Mouse (Mus musculus) adrenal gland, postnatal 25 days (tissue): Measurements from ENCODE around the gene Gm49322. TPM values are rescaled to one million over a fixed set of nuclear protein-coding genes. Genes with fewer than 3 reads are reported as not detected.

Experiments used
- DNase-seq: peaks from one replicate; pipeline ENCODE4 v3.0.0; 2021; ENCODE audit warnings: mixed read lengths
- microRNA-seq, 2 experiments: library from miRNA; unstranded; fragments of <30 nt; microRNA quantifications; one replicate each; pipeline ENCODE4 v1.2.0; 2021
- total RNA-seq: library from RNA; stranded (reverse); gene quantifications from 2 replicates; pipeline ENCODE4 v1.2.3, GENCODE M21; 2021

Gm49322 gene
- total RNA-seq, 1 experiment from 2014 or later = 3.0 TPM

DNA sequence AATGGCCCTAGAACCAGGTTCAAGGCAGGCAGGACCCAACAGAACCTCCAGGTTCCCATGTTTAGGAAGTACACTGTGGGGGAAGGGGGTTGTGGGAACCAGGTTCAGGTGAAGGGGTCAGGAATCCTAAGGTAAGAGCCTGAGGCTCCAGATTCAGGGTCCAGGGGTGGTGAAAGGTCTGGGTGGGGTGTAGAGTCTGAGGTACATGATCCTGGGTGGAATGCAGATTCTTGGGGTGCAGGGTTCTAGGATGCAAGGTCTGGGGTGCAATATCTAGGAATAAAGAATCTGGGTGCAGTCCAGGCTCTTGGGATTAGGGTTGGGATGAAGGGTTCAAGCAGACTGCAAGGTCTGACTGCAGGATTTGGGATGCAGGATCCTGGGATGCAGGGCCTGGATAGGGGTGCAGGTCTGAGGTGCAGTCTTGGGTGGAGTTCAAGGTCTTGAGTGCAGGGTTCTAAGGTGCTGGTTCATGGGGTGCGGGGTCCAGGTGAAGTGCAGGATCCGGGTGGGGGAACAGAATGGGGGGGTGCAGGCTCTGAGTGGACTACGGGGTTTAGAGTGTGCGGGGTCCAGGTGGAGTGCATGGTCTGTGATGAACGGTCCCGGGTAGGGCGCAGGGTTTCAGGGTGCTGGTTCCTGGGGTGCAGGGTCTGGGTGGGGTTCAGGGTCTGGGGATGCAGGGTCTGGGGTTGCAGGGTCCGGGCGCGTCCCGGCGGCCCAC is 49.7 kb downstream of the Gm49322 start:
- DNase-seq = no peak

DNA sequence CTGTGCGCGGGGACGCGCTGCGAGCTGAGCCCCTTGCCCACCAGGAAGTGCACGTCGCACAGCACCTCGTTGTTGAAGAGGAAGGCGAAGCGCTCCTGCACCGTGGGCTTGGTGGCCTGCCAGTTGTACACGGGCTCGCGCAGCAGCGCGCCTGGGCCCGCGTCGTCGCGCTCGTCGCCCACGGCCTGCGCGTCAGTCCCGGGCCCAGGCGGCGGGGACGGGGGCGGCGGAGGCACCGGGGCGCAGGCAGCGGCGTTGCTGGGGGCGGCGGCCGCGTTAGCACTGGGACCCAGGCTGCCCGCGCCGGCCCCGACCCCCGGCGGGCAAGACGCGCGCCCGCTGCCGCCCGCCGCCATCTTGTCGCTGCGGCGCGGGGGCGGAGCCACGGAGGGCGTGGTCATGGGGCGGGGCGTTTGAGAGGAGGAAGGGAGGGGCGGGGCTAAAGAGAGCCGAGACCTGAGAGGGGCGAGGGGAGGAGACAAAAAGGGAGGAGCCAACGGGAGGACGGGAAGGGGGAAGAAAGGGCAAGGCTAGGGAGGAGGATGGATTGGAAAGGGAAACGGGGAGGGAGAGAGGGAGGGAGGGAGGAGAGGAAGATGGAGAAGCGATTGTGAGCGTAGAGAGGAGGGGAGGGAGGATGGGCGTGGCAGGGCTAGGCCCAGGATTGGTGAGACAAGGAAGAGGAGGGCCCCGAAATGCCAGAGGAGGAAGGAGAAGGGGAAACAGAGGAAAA is 50.5 kb downstream of the Gm49322 start:
- DNase-seq = peak; percentile 98

DNA sequence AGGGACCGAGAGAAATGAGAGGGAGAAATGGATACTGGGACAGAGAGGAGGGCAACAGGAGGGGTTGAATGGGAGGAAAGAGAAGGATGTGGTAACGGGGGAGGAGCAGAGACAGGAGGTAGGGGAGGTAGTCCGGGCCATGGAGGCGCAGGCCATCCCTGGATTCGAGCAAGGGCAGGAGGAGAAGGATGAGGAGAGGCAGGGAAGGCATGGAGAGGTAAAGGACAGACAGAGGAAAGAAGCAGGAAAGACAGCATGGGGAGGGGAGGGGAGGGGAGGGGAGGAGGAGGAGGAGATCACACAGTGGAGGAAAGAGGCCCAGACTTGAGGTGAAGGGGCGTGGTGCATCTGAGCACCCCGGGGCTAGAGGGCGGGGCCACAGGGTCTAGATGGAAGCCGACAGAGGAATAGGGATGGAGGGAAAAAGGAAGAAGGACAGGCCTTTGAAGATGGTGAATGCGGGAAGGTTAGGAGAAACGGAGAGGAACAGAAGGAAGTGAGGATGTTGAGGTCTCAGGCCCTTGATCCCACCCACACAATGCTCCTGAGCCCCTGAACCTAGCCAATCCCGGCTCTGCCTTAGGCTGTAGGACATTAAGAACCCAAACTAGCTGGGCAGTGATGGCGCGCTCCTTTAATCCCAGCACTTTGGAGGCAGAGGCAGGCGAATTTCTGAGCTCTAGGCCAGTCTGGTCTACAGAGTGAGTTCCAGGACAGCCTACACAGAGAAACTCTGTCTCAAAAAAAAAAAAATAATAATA is 51.2 kb downstream of the Gm49322 start, which contains the start of gene Btbd2:
TSS of gene Btbd2 (minus strand) at position 209 of the 761 bp plus-strand sequence.
- DNase-seq = no peak

DNA sequence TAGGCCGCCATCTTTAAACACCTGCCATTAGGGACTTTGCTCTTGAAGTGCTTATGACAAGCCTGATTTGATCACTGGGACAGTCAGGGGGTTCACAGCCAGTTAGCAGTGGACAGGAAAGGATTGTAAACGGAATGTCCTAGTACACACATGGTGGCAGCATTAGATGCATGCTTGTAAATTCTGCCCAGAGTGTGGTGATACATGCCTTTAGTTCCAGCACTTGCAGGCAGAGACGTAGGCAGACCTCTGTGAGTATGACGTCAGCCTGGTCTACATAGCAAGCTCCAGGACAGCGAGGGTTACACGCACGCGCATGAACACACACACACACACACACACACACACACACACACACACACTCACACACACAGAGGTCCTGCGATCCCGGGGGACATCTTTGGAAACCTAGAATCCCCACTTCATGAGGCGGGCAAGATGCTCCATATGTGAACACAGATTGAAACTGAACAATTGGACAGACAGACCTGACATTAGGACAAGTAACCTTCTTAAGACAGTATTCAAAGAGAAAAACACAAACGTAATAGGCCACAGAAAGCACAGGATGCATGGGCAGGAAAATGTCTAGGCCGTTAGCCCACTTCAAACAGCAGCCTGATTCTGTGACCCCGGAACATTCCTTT is 52.5 kb downstream of the Gm49322 start:
- no peak for DNase-seq

DNA sequence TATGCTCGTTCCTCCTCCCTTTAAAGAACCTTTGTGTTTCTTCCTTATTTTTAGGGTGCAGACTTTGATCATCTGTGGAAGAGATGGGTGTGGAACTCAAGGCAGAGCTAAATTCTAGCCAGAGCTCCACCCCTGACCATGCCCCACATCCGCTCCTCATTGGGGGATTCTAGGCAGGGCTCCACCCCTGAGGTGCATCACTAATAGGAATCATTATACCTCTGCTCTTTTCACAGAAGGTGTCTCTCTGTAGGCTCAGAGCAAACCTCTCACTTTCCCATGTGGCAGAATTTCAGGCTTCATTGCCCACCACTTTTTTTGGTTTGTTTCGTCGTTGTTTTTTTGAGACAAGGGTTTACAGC is 53.0 kb downstream of the Gm49322 start:
- DNase-seq = no peak

DNA sequence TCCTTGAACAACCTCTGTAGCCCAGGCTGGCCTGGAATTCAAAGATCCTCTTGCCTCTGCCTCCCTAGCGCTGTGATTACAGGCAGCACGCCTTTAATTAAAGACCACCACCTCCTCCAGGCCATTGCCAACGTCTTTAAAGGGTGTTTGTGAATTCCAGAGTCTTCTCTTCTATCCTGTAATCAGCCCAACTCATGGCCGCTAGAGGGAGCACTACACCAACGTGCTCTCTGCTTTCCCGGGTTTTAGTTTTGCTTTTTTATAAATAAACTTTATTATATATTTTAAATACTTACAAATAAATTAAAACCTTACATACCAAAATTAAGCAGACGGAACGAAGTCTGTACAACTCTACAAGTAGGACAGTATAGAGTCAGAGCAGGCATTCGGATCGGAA is 53.4 kb downstream of the Gm49322 start:
- peak; percentile 73 for DNase-seq

DNA sequence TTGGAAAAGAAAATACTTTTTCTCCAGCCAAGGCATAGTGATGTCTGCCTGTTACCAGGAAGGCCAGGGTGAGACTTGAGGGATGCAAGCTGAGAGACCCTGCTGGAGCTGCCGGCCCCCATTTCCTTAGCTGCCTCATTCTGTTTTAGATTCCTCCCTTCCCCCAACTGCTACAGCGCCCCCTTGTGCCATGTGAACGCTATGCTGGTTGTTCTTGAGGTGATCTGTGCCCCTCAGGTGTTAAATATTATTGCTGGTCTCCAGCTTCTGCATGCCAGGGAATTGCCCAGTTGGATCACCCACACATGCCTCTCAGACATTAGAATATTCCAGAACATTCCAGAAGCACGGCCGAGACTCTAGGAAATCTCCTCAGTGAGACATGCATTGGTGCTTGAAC is 55.3 kb downstream of the Gm49322 start:
- DNase-seq = peak; percentile 50

DNA sequence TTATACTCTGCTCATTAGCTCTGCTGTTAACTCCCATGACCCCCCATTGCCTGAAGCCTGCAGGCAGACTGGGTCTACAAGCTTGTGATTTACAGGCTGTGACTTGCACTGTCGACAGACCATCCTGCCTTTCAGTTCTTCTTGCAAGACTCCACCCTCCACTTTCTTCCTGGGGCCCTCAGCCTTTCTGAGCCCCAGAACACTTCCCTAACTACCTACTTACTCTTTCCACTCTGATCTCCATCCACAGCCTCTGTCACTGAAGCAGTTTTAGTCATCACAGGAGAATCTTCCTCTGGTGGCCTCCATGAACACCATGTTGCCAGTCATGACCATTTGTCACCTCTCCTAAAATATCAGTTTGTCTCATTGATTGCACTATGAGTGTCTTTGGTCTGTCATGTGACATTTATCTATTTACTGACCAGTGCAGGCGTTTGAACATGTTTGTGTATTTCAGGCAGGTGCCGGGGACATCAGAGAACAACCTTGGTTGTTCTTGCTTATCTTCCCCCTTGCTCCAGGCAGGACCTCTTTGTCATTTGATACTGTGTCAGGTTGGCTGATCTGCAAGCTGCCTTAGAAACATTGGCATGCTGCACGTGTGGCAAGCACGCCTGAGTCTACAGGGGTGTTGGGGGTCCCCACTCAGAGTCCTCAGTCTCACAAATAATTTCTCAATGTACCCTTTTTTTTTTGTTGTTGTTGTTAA is 57.8 kb downstream of the Gm49322 start:
- DNase-seq = no peak

DNA sequence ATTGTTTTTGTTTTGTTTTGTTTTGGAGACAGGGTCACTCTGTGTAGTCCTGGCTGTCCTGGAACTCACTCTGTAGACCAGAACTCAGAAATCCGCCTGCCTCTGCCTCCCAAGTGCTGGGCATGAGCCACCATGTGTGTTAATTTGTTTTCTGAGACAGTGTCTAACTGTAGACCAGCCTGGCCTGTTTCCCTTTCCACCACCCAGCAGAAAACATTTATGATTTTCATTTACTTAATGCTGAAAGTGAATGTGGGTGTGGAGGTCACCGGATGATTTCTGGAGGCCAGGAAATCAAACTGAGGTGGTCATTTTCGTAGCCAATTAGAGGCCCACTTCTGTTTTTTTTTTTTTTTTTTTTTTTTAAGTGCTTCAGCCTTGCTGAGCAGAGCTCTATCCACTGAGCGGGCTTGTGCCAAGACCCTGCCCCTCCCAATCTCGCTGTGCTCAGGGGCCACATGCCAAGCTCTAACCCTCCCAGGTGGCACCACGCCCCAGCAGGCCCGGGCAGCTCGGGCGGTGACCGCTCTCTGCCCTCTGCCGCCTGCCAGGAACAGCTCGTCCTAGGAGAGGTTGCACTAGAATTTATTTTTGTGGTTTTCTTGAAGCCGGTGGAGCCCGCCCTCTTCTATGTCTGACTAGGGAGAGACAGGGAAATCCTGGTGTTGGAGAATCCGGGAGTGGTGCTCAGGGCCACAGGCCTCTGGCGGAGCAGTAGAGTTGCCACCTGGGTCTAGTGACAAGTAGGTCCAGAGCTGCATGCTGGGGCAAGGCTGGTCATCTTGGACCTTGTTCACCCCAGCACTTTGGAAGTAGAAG is 58.6 kb downstream of the Gm49322 start:
- DNase-seq = peak; percentile 84

DNA sequence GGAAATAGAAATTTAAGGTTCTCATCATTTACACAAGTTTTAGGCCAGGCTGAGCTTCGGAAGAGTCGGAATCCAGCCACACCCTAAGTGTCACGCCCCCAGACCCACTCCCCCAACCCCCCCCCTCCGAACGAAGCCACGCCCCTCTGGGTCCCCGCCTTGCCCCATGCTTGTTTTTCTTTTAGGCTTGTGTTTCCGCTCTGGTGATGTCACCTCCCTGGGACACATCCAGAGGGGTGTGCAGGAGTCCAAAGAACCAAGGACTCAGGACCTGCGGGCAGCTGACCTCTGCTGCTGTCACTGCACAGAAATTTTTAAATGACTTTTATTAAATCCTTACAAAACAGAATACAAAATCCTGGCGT is 59.2 kb downstream of the Gm49322 start:
- peak; percentile 79 for DNase-seq

Small RNA genes lying within 50 kb of the gene (microRNA-seq; reads per million reads assigned to microRNA genes)
- gene Mir6912 = 0.71 to 1.0 reads per million in 2 experiments

Other genes starting within 250 kb of the Gm49322 start
- gene Plk5, start 249.6 kb upstream of the Gm49322 start, total RNA-seq = 0.15 TPM in 1 of 2 replicates, not detected in the other
- gene Mex3d, start 218.4 kb upstream of the Gm49322 start, total RNA-seq = 18.3 and 21.7 TPM in 2 replicates
- gene Mbd3, start 206.5 kb upstream of the Gm49322 start, total RNA-seq = 127 and 139 TPM in 2 replicates
- gene Uqcr11, start 199.2 kb upstream of the Gm49322 start, total RNA-seq = 728 and 779 TPM in 2 replicates
- gene Tcf3, start 172.4 kb upstream of the Gm49322 start, total RNA-seq = 63.1 and 84.1 TPM in 2 replicates
- not detected in 2 replicates for gene Onecut3, start 111.2 kb upstream of the Gm49322 start, total RNA-seq
- 0.29 and 0.64 TPM in 2 replicates for gene Atp8b3, start 66.9 kb upstream of the Gm49322 start, total RNA-seq
- 57.4 and 63.5 TPM in 2 replicates for gene Rexo1, start 44.5 kb upstream of the Gm49322 start, total RNA-seq
- gene Klf16, start 28.7 kb upstream of the Gm49322 start, total RNA-seq = 9.6 and 14.8 TPM in 2 replicates
- gene Abhd17a, start 15.7 kb upstream of the Gm49322 start, total RNA-seq = 87.8 and 100 TPM in 2 replicates
- gene Scamp4, start 3.1 kb upstream of the Gm49322 start, total RNA-seq = 64.8 and 68.6 TPM in 2 replicates
- gene Adat3, start 3.1 kb upstream of the Gm49322 start, total RNA-seq = 3.5 and 5.6 TPM in 2 replicates
- gene Csnk1g2, start 16.8 kb downstream of the Gm49322 start, total RNA-seq = 127 and 157 TPM in 2 replicates
- gene Btbd2, start 51.0 kb downstream of the Gm49322 start, total RNA-seq = 68.4 and 79.2 TPM in 2 replicates
- 155 and 164 TPM in 2 replicates for gene Mknk2, start 72.1 kb downstream of the Gm49322 start, total RNA-seq
- gene Mob3a, start 96.0 kb downstream of the Gm49322 start, total RNA-seq = 15.2 and 18.8 TPM in 2 replicates
- 21.6 and 37.1 TPM in 2 replicates for gene Izumo4, start 96.2 kb downstream of the Gm49322 start, total RNA-seq
- 94.4 and 102 TPM in 2 replicates for gene Ap3d1, start 136.2 kb downstream of the Gm49322 start, total RNA-seq
- 97.3 and 102 TPM in 2 replicates for gene Dot1l, start 149.2 kb downstream of the Gm49322 start, total RNA-seq
- 56.7 and 60.1 TPM in 2 replicates for gene Sf3a2, start 192.2 kb downstream of the Gm49322 start, total RNA-seq
- gene Plekhj1, start 192.6 kb downstream of the Gm49322 start, total RNA-seq = 114 and 132 TPM in 2 replicates
- gene Amh, start 199.2 kb downstream of the Gm49322 start, total RNA-seq = 0.79 and 0.90 TPM in 2 replicates
- gene Jsrp1, start 207.5 kb downstream of the Gm49322 start, total RNA-seq = 6.7 and 8.7 TPM in 2 replicates
- gene Oaz1, start 220.6 kb downstream of the Gm49322 start, total RNA-seq = 742 and 955 TPM in 2 replicates
- 3.5 and 5.1 TPM in 2 replicates for gene Lingo3, start 238.0 kb downstream of the Gm49322 start, total RNA-seq
- 42.8 and 49.8 TPM in 2 replicates for gene Lsm7, start 249.2 kb downstream of the Gm49322 start, total RNA-seq
- gene Sppl2b, start 249.3 kb downstream of the Gm49322 start, total RNA-seq = 38.8 and 48.5 TPM in 2 replicates